Mouse (Mus musculus) left cerebral cortex, adult 8-10 months (tissue): ENCODE data around the gene Rrp1. TPM values are rescaled to one million over a fixed set of nuclear protein-coding genes. Genes with fewer than 3 reads are reported as not detected.
"Not testable (repeated sequence)": the region's sequence is repeated elsewhere in the genome, so short reads cannot be mapped to it uniquely, and the experiment has no call there.

Source experiments
- DNase-seq, 2 experiments: peaks; one replicate each; pipeline ENCODE4 v3.0.0; 2022; ENCODE audit warnings: low spot score in 2 of 2
- total RNA-seq, 4 experiments: library from RNA; stranded (reverse); gene quantifications; 2 replicates each; pipeline ENCODE4 v1.2.4; 2022

Gene Rrp1
- total RNA-seq, 4 experiments from 2014 or later, result 348 to 374 (median 360) TPM

- peak in 1 of 2 experiments; percentile 59 for DNase-seq
Observed at GRCm38 (mm10) chr10:78385520-78385919, 27.3 kb downstream of the Rrp1 start.

GRCm38 (mm10) chr10:78383567-78383966 is 29.3 kb downstream of the Rrp1 start:
- no peak for DNase-seq

- DNase-seq, result no peak
Observed at GRCm38 (mm10) chr10:78378516-78378915, 34.3 kb downstream of the Rrp1 start.

- no peak for DNase-seq
Observed at GRCm38 (mm10) chr10:78372681-78373668, 39.9 kb downstream of the Rrp1 start.

- DNase-seq, result no peak
Observed at GRCm38 (mm10) chr10:78371746-78372145, 41.1 kb downstream of the Rrp1 start.

GRCm38 (mm10) chr10:78367586-78367985 is 45.3 kb downstream of the Rrp1 start:
- no peak for DNase-seq

- no peak for DNase-seq
Observed at GRCm38 (mm10) chr10:78366851-78367312, 46.0 kb downstream of the Rrp1 start.

DNA sequence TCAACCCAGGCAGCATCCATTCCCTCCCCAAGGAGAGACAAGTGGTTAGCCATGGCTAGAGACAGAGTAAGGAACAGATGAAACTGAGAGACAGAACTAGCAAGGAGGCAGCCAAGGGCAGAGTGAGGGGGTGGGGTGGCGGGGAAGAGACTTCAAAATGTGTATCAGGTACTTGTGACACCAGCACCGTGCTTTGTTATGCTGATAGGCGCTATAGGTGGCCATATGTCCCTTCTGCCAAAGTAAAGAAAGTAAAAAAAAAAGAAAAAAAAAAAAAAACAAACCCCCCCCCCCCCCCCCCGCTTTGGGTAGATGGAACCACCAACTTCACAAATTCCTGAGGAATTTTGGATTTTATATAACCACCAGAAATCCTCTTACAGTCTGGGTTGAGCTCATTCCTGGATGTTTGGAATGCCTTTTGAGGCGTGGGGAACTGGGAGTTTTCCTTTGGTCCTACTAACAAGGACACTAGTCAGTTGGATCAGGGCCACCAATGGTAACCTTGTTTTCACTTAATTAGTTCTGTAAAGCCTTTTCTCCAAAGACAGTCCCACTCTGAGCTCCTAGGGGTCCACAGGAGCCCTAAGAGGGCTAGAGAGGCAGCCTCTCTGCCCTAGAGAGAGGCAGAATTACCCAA is 46.5 kb downstream of the Rrp1 start:
- DNase-seq, result no peak

- DNase-seq, result no peak
Observed at GRCm38 (mm10) chr10:78365555-78365954, 47.3 kb downstream of the Rrp1 start.

DNA sequence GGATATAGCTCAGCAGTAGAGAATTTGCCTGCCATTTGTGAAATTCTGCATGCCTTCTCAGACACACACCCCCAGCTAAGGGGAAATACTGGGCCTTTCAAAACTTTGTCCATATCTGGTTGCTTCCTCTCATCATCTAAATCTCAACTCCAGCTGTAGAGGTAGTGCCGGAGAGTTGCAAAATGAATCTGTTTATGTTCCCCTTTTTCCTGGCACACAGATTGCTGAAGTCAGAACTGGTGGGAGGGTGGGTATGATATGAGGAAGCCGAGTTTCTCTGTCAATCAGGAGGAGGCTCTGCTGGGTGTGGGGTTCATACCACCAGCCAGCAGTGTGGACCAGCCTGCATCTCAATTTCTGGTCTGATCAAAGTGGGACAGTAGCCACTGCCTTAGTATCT is 48.7 kb downstream of the Rrp1 start:
- no peak for DNase-seq

- no peak for DNase-seq
Observed at GRCm38 (mm10) chr10:78363366-78363765, 49.5 kb downstream of the Rrp1 start.

DNA sequence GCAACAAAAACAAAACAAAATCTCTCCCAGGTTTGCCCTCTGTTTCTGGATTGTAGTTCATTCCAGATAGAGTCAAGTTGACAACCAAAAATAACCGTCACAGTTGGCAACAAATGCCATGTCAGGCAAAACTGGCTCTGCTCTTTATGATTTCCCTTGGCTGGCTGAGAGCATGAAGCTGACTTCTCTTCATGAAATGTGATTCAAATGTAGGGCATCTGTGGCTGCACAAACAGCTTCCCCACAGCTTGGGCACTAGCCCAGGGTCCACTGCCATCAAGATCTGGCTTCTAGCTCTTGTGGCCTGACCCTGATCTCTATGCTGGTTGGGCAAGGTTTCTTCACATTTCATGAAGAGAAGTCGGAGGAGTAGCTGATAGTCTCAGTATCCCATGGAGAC is 50.9 kb downstream of the Rrp1 start:
- no peak for DNase-seq

DNA sequence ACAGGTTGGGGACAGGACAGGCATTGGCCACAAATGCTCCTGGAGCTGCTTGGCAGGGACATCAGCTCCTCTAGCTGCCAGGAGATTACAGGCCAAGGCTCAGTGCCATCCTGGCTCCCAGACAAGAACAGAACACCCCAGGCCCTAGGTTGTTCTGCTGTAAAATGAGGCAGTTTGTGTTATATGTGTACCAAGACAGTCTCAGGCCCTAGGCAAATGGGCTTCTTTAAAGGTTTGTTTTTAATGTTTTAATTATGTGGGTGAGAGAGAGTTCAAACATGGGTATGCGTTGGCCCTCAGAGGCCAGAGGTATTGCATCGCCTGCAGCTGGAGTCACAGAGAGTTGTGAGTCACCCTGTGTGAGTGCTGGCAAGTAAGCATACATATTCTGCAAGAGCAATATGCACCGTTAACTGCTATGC is 52.5 kb downstream of the Rrp1 start:
- no peak for DNase-seq

GRCm38 (mm10) chr10:78358999-78359398 is 53.8 kb downstream of the Rrp1 start:
- DNase-seq, result not testable (repeated sequence)

GRCm38 (mm10) chr10:78358266-78358665 is 54.6 kb downstream of the Rrp1 start:
- DNase-seq, result no peak

GRCm38 (mm10) chr10:78357742-78358141 is 55.1 kb downstream of the Rrp1 start:
- DNase-seq, result no peak

DNA sequence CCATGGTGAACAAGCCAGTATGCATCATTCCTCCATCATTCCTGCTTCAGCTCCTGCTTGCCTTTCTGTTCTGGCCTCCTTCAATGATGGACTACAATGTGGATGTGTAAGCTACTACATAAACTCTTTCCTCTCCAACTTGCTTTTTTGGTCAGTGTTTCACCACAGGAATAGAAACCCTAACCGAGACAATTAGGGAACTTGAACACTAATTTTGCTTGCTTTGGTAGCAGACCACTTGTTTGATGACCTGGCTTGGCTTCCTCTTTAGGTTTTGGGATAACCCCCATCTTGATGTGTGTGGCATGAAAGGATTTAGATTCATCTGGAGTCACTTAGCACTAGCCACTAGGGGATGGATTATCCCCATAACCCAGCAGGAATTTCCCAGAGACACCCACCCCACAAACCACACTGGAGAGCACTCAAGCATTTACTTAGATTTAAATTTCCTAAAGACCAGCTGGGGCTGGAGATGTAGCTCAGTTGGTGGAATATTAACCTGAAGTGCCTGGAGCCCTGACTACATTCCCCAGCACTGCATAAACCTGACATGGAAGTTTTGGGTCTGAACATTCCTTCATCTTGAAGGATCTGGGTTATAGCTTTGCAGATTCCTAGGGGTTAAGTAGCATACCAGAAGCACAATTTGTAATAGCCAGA is 56.8 kb downstream of the Rrp1 start:
- DNase-seq, result no peak

DNA sequence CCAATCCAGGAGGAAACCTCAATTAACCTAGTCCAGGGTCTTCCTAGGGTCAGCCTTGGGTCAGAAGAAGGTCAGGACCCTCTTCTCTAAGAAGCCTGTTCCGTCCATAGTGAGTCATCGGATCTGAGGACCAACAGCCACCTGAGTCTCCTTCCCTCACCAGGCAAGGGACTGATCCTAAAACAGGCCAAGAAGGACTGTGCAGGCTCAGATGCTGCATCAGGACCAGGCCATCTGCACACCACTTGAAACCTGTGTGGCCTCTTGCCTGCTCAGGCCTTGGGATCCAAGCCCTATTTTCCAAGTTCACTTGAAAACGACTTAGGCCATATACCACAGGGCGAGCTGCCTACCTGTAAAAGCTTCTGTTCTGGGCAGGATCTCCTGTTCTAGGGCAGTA is 59.6 kb downstream of the Rrp1 start:
- no peak for DNase-seq

GRCm38 (mm10) chr10:78352666-78353030 is 60.2 kb downstream of the Rrp1 start:
- DNase-seq, result no peak

- DNase-seq, result peak; percentile 45 to 47
Observed at GRCm38 (mm10) chr10:78351887-78352665, 60.8 kb downstream of the Rrp1 start, which contains the start of gene Agpat3. Agpat3 (minus strand) TSS chr10:78352489.

DNA sequence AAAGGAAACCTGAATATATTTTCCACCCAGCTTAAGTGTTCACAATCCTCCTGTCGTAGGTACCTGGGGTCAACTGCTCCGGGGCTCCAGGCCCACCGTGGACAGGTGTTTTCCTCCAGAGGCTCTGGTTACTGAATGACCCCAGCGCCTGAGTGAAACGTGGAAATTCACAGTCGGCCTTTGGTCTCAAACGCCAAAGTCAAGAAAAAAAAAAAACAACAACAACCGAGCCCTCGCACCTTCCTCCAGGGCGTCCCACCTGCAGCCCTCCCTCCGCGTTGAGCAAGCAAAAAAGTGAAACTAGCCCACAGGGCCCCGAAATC is 61.3 kb downstream of the Rrp1 start:
- DNase-seq, result no peak
